Mouse (Mus musculus) yolk sac, embryonic 10.5 days (tissue): ENCODE measurements around the gene Junb.

Experiments
- DNase-seq: peaks from one replicate; pipeline ENCODE4 v3.0.0-alpha.2; 2017; ENCODE audit warnings: low spot score

Junb gene

GRCm38 (mm10) chr8:84970913-84971312, 7.6 kb downstream of the Junb start:
- peak; percentile 48 for DNase-seq

- no peak for DNase-seq
Measured at GRCm38 (mm10) chr8:84970135-84970790, 8.3 kb downstream of the Junb start.

GRCm38 (mm10) chr8:84969241-84970134, 9.0 kb downstream of the Junb start, which contains the start of the genes Gm49661, Prdx2 and Rnaseh2a:
Gm49661 (minus strand) TSS chr8:84969433.
Prdx2 (plus strand) TSS chr8:84969587.
Rnaseh2a (minus strand) TSS chr8:84969767.
- DNase-seq: peak; percentile 90

- no peak for DNase-seq
Measured at GRCm38 (mm10) chr8:84968650-84969049, 9.9 kb downstream of the Junb start.

GRCm38 (mm10) chr8:84967532-84968304, 10.8 kb downstream of the Junb start:
- no peak for DNase-seq

GRCm38 (mm10) chr8:84966603-84967002, 11.9 kb downstream of the Junb start:
- DNase-seq: no peak

- DNase-seq: peak; percentile 96
Measured at GRCm38 (mm10) chr8:84965731-84966291, 12.7 kb downstream of the Junb start.

- DNase-seq: no peak
Measured at GRCm38 (mm10) chr8:84963952-84964351, 14.6 kb downstream of the Junb start.

- DNase-seq: no peak
Measured at GRCm38 (mm10) chr8:84959811-84960210, 18.7 kb downstream of the Junb start.

GRCm38 (mm10) chr8:84956768-84957167, 21.8 kb downstream of the Junb start:
- DNase-seq: no peak

GRCm38 (mm10) chr8:84952612-84953255, 25.8 kb downstream of the Junb start:
- DNase-seq: no peak

GRCm38 (mm10) chr8:84949753-84950152, 28.8 kb downstream of the Junb start:
- no peak for DNase-seq

GRCm38 (mm10) chr8:84947241-84947545, 31.3 kb downstream of the Junb start:
- peak; percentile 50 for DNase-seq

GRCm38 (mm10) chr8:84946528-84947240, 31.8 kb downstream of the Junb start, which contains the start of gene Rtbdn:
Rtbdn (plus strand) TSS chr8:84946991.
- no peak for DNase-seq

- no peak for DNase-seq
Measured at GRCm38 (mm10) chr8:84945633-84946527, 32.6 kb downstream of the Junb start.

- no peak for DNase-seq
Measured at GRCm38 (mm10) chr8:84945235-84945632, 33.3 kb downstream of the Junb start.

- DNase-seq: no peak
Measured at GRCm38 (mm10) chr8:84944478-84945160, 33.9 kb downstream of the Junb start.

- DNase-seq: no peak
Measured at GRCm38 (mm10) chr8:84943699-84944098, 34.8 kb downstream of the Junb start.
